Mouse (Mus musculus) myocyte (in vitro differentiated cells): Measurements from ENCODE around the gene Nxpe4. TPM values are rescaled to one million over a fixed set of nuclear protein-coding genes. Genes with fewer than 3 reads are reported as not detected.
"Not testable (repeated sequence)": the region's sequence is repeated elsewhere in the genome, so short reads cannot be mapped to it uniquely, and the experiment has no call there.

Experiments used
- H3K27me3 ChIP-seq: one replicate; pipeline ENCODE4 v1.6.1; 2011; ENCODE audit not compliant: control insufficient read depth, insufficient read depth, insufficient read length
- H3K36me3 ChIP-seq: one replicate; pipeline ENCODE4 v1.6.1; 2011; ENCODE audit not compliant: control insufficient read depth, insufficient read depth
- H3K4me2 ChIP-seq: one replicate; pipeline ENCODE4 v1.6.1; 2011; ENCODE audit warnings: low read depth, control low read depth
- H3K4me3 ChIP-seq: one replicate; pipeline ENCODE4 v1.5.1; 2011; ENCODE audit warnings: mild to moderate bottlenecking, control low read depth, moderate library complexity
- H3K79me2 ChIP-seq: one replicate; pipeline ENCODE4 v1.6.1; 2011; ENCODE audit not compliant: control insufficient read depth, insufficient read depth
- H3ac ChIP-seq: one replicate; pipeline ENCODE4 v1.6.1; 2011; ENCODE audit not compliant: control insufficient read depth, insufficient read length
- CEBPB ChIP-seq: IDR thresholded peaks from 2 replicates; pipeline ENCODE4 v1.6.1; 2011; ENCODE audit warnings: mild to moderate bottlenecking, moderate library complexity; ENCODE audit not compliant: poor library complexity, insufficient read depth, severe bottlenecking
- E2F4 ChIP-seq: IDR thresholded peaks from one replicate; pipeline ENCODE4 v1.6.1; 2011; ENCODE audit warnings: mild to moderate bottlenecking, control low read depth, moderate library complexity; ENCODE audit not compliant: insufficient read depth
- MAX ChIP-seq: IDR thresholded peaks from one replicate; pipeline ENCODE4 v1.6.1; 2011; ENCODE audit warnings: low read depth, mild to moderate bottlenecking, control low read depth
- MYOD1 ChIP-seq, 3 experiments: IDR thresholded peaks; one replicate each; pipeline ENCODE4 v1.6.1; 2011; ENCODE audit warnings: control low read depth in 2 of 3, low read depth in 2 of 3, mild to moderate bottlenecking in 2 of 3, moderate library complexity in 1 of 3; ENCODE audit not compliant: insufficient read length in 2 of 3, control insufficient read depth in 1 of 3
- MYOG ChIP-seq, 3 experiments: IDR thresholded peaks; one replicate each; pipeline ENCODE4 v1.6.1; 2011; ENCODE audit warnings: control low read depth in 2 of 3, low read depth in 2 of 3, mild to moderate bottlenecking in 2 of 3; ENCODE audit not compliant: insufficient read length in 2 of 3, control insufficient read depth in 1 of 3, insufficient read depth in 1 of 3
- POLR2A ChIP-seq: IDR thresholded peaks from one replicate; pipeline ENCODE4 v1.6.1; 2011; ENCODE audit warnings: low read depth, mild to moderate bottlenecking, control low read depth, moderate library complexity; ENCODE audit not compliant: insufficient read length
- POLR2AphosphoS2 ChIP-seq: IDR thresholded peaks from one replicate; pipeline ENCODE4 v1.6.1; 2011; ENCODE audit warnings: low read depth, control low read depth; ENCODE audit not compliant: insufficient read length
- REST ChIP-seq: IDR thresholded peaks from one replicate; pipeline ENCODE4 v1.6.1; 2011; ENCODE audit warnings: mild to moderate bottlenecking, control low read depth, moderate library complexity; ENCODE audit not compliant: insufficient read depth, insufficient read length
- SRF ChIP-seq: IDR thresholded peaks from one replicate; pipeline ENCODE4 v1.6.1; 2011; ENCODE audit warnings: low read depth; ENCODE audit not compliant: control insufficient read depth, insufficient read length
- TCF12 ChIP-seq: IDR thresholded peaks from one replicate; pipeline ENCODE4 v1.6.1; 2011; ENCODE audit warnings: mild to moderate bottlenecking, control low read depth; ENCODE audit not compliant: poor library complexity, insufficient read depth, severe bottlenecking
- TCF3 ChIP-seq: IDR thresholded peaks from one replicate; pipeline ENCODE4 v1.6.1; 2011; ENCODE audit warnings: low read depth, control low read depth; ENCODE audit not compliant: insufficient read length
- USF1 ChIP-seq: IDR thresholded peaks from one replicate; pipeline ENCODE4 v1.6.1; 2011; ENCODE audit warnings: low read depth, mild to moderate bottlenecking, control low read depth, moderate library complexity
- polyA plus RNA-seq: library from polyadenylated mRNA; unstranded; fragments of >200 nt; fragmentation: generic; extraction: Trizol; gene quantifications from one replicate; pipeline ENCODE4 v1.2.1, GENCODE M21; 2012; ENCODE audit warnings: missing spikeins

The Nxpe4 gene
- polyA plus RNA-seq, 1 experiment: 0.10 TPM

GRCm38 (mm10) chr9:48146761-48147160 is 15.1 kb upstream of the Nxpe4 start:
- no peaks in the 10 kb centered on the region for H3K79me2 ChIP-seq
- H3K4me2 ChIP-seq: no peak overlapping the region
- no peak overlapping the region for H3K4me3 ChIP-seq
- no peak overlapping the region for H3ac ChIP-seq
- no peaks in the 10 kb centered on the region for H3K36me3 ChIP-seq
- H3K27me3 ChIP-seq: no peaks in the 10 kb centered on the region
- no peak for TF ChIP-seq POLR2AphosphoS2
- TF ChIP-seq REST: no peak
- no peak for TF ChIP-seq MYOG (IDR thresholded peaks at IDR 0.05; ENCODE audit: control insufficient read depth in 1 of 3, insufficient read depth in 1 of 3, insufficient read length in 2 of 3, low read depth in 2 of 3)
- no peak for TF ChIP-seq SRF
- TF ChIP-seq USF1: no peak
- TF ChIP-seq CEBPB: no peak
- no peak for TF ChIP-seq MAX
- no peak for TF ChIP-seq TCF3
- no peak for TF ChIP-seq POLR2A
- TF ChIP-seq TCF12: no peak

- H3K27me3 ChIP-seq, H3K4me2 ChIP-seq, H3K79me2 ChIP-seq, H3K4me3 ChIP-seq, H3K36me3 ChIP-seq, H3ac ChIP-seq: not testable (repeated sequence)
Measured at GRCm38 (mm10) chr9:48166531-48166930, 4.7 kb downstream of the Nxpe4 start.

GRCm38 (mm10) chr9:48176764-48177163 is 14.9 kb downstream of the Nxpe4 start:
- H3K4me3 ChIP-seq: no peak overlapping the region
- no peak overlapping the region for H3ac ChIP-seq
- TF ChIP-seq MYOG (IDR thresholded peaks at IDR 0.05; ENCODE audit: control insufficient read depth in 1 of 3, insufficient read depth in 1 of 3, insufficient read length in 2 of 3, low read depth in 2 of 3) (no peak), MAX (no peak), TCF3 (no peak), E2F4 (no peak), CEBPB (no peak), POLR2AphosphoS2 (no peak), MYOD1 (IDR thresholded peaks at IDR 0.05; ENCODE audit: control insufficient read depth in 1 of 3, insufficient read length in 2 of 3, low read depth in 2 of 3) (no peak), REST (no peak), USF1 (no peak), POLR2A (no peak), TCF12 (no peak), SRF (no peak)
- H3K27me3 ChIP-seq: no peaks in the 10 kb centered on the region
- no peaks in the 10 kb centered on the region for H3K79me2 ChIP-seq
- no peak overlapping the region for H3K4me2 ChIP-seq
- H3K36me3 ChIP-seq: no peaks in the 10 kb centered on the region

- no peaks in the 10 kb centered on the region for H3K79me2 ChIP-seq
- no peak overlapping the region for H3ac ChIP-seq
- H3K4me2 ChIP-seq: no peak overlapping the region
- H3K36me3 ChIP-seq: no peaks in the 10 kb centered on the region
- no peak for TF ChIP-seq TCF12
- no peak for TF ChIP-seq MYOD1 (IDR thresholded peaks at IDR 0.05; ENCODE audit: control insufficient read depth in 1 of 3, insufficient read length in 2 of 3, low read depth in 2 of 3)
- TF ChIP-seq E2F4: no peak
- no peak for TF ChIP-seq USF1
- no peak for TF ChIP-seq REST
- no peak for TF ChIP-seq POLR2AphosphoS2
- no peak for TF ChIP-seq MYOG (IDR thresholded peaks at IDR 0.05; ENCODE audit: control insufficient read depth in 1 of 3, insufficient read depth in 1 of 3, insufficient read length in 2 of 3, low read depth in 2 of 3)
- TF ChIP-seq SRF: no peak
- no peak for TF ChIP-seq MAX
- TF ChIP-seq CEBPB: no peak
- TF ChIP-seq POLR2A: no peak
- H3K4me3 ChIP-seq: no peak overlapping the region
- no peaks in the 10 kb centered on the region for H3K27me3 ChIP-seq
Measured at GRCm38 (mm10) chr9:48181300-48181699, 19.5 kb downstream of the Nxpe4 start.

- TF ChIP-seq SRF (no peak), MYOD1 (IDR thresholded peaks at IDR 0.05; ENCODE audit: control insufficient read depth in 1 of 3, insufficient read length in 2 of 3, low read depth in 2 of 3) (no peak), POLR2AphosphoS2 (no peak), CEBPB (no peak), E2F4 (no peak), MYOG (IDR thresholded peaks at IDR 0.05; ENCODE audit: control insufficient read depth in 1 of 3, insufficient read depth in 1 of 3, insufficient read length in 2 of 3, low read depth in 2 of 3) (no peak), TCF12 (no peak), POLR2A (no peak), MAX (no peak)
- H3K36me3 ChIP-seq: no peaks in the 10 kb centered on the region
- H3K4me3 ChIP-seq: no peak overlapping the region
- no peaks in the 10 kb centered on the region for H3K27me3 ChIP-seq
- H3K79me2 ChIP-seq: no peaks in the 10 kb centered on the region
- no peak overlapping the region for H3ac ChIP-seq
- H3K4me2 ChIP-seq: no peak overlapping the region
Measured at GRCm38 (mm10) chr9:48182718-48183414, 21.0 kb downstream of the Nxpe4 start.
